Mouse (Mus musculus) lung, adult 2 months (tissue): ENCODE measurements around the gene Rpl27.

Experiments used
- CTCF ChIP-seq: fragments of 200-500 bp; IDR thresholded peaks from 2 replicates; pipeline ENCODE4 v1.5.1; 2011; ENCODE audit warnings: mild to moderate bottlenecking, low read length, control low read depth; ENCODE audit not compliant: insufficient read depth
- POLR2A ChIP-seq: fragments of 200-500 bp; IDR thresholded peaks from 2 replicates; pipeline ENCODE4 v1.6.1; 2011; ENCODE audit warnings: low read depth, mild to moderate bottlenecking, control low read depth, low read length, borderline replicate concordance; ENCODE audit errors: extremely low read depth

- TF ChIP-seq POLR2A: no peak
- TF ChIP-seq CTCF: no peak
Observed at GRCm38 (mm10) chr11:101457631-101458030, 15.5 kb downstream of the Rpl27 start.
